Mouse (Mus musculus) cortical plate, adult 2 months (tissue): ENCODE data around the gene Msrb3.

Source experiments
- CTCF ChIP-seq: fragments of 200-500 bp; IDR thresholded peaks from 2 replicates; pipeline ENCODE4 v1.5.1; 2011; ENCODE audit warnings: mild to moderate bottlenecking, control low read depth, low read length; ENCODE audit not compliant: insufficient read depth; ENCODE audit errors: extremely low read depth
- POLR2A ChIP-seq: fragments of 200-500 bp; IDR thresholded peaks from 2 replicates; pipeline ENCODE4 v1.6.1; 2011; ENCODE audit warnings: mild to moderate bottlenecking, low read length, control low read depth; ENCODE audit not compliant: insufficient read depth; ENCODE audit errors: extremely low read depth

DNA sequence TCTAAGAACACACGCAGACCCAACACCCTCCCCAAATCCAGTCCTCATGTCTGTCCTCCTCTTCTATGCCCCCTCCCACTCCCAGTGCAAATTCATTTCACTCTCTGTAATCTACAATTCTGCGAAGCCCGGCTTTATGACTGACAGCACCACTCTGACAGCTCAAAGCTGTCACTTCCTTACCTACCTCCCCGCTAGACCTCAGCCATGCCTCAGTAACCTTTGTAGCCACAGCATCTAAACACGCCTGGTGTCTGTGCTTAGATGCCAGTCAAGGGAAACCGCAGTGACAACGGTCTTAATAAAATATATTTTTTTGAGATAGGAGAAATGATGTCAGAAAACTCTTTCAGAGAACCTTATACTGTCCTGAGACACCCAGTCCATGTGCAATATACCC is 72.5 kb downstream of the Msrb3 start:
- TF ChIP-seq POLR2A (no peak), CTCF (no peak)
